Mouse (Mus musculus) ES-E14 (cell line): ENCODE measurements around the gene Zdhhc3. TPM values are rescaled to one million over a fixed set of nuclear protein-coding genes. Genes with fewer than 3 reads are reported as not detected.

Experiments used
- DNase-seq: peaks from one replicate; pipeline ENCODE4 v3.0.0-alpha.2; 2013; ENCODE audit warnings: low read depth, low spot score
- H3K27ac ChIP-seq: 2 replicates; pipeline ENCODE4 v1.5.1; 2012; ENCODE audit warnings: low read depth, mild to moderate bottlenecking, low read length, moderate library complexity, mixed read lengths; ENCODE audit not compliant: poor library complexity, insufficient read depth, severe bottlenecking
- H3K36me3 ChIP-seq: 2 replicates; pipeline ENCODE4 v1.6.1; 2012; ENCODE audit warnings: mild to moderate bottlenecking, low read length, moderate library complexity, mixed read lengths; ENCODE audit not compliant: control insufficient read depth, poor library complexity, insufficient read depth, severe bottlenecking
- H3K4me1 ChIP-seq, 2 experiments: fragments of 150-350 bp in 1 of 2; sonication (generic) in 1 of 2; 2 replicates each; pipeline ENCODE4 v1.6.1; 2012; ENCODE audit warnings: low read length in 2 of 2, mild to moderate bottlenecking in 1 of 2, mixed read lengths in 1 of 2; ENCODE audit not compliant: control insufficient read depth in 2 of 2, insufficient read depth in 2 of 2, poor library complexity in 1 of 2
- H3K4me3 ChIP-seq, 2 experiments: fragments of 150-350 bp in 1 of 2; sonication (generic) in 1 of 2; 2 replicates each; pipeline ENCODE4 v1.5.1; 2012; ENCODE audit warnings: low read length in 2 of 2, low read depth in 1 of 2, mild to moderate bottlenecking in 1 of 2, mixed read lengths in 1 of 2; ENCODE audit not compliant: insufficient read depth in 1 of 2, poor library complexity in 1 of 2, severe bottlenecking in 1 of 2
- H3K9ac ChIP-seq: 2 replicates; pipeline ENCODE4 v1.6.1; 2012; ENCODE audit warnings: low read depth, mild to moderate bottlenecking, low read length, mixed read lengths; ENCODE audit not compliant: poor library complexity, insufficient read depth, severe bottlenecking
- H3K9me3 ChIP-seq: fragments of 150-350 bp; sonication (generic); 2 replicates; pipeline ENCODE4 v1.6.1; 2012; ENCODE audit warnings: low read depth, mild to moderate bottlenecking, low read length; ENCODE audit not compliant: control insufficient read depth, insufficient read depth
- CHD2 ChIP-seq: IDR thresholded peaks from 2 replicates; pipeline ENCODE4 v1.6.1; 2014; ENCODE audit warnings: mild to moderate bottlenecking, low read depth, low read length, inconsistent platforms
- HCFC1 ChIP-seq: IDR thresholded peaks from 2 replicates; pipeline ENCODE4 v1.6.1; 2012; ENCODE audit warnings: low read length, inconsistent platforms, borderline replicate concordance; ENCODE audit not compliant: insufficient read depth
- MAFK ChIP-seq: IDR thresholded peaks from 2 replicates; pipeline ENCODE4 v1.6.1; 2014; ENCODE audit warnings: mild to moderate bottlenecking, low read depth, low read length, inconsistent platforms; ENCODE audit not compliant: insufficient read depth
- ZC3H11A ChIP-seq: IDR thresholded peaks from 2 replicates; pipeline ENCODE4 v1.6.1; 2012; ENCODE audit warnings: low read depth, mild to moderate bottlenecking, inconsistent platforms, low read length, borderline replicate concordance
- ZNF384 ChIP-seq: IDR thresholded peaks from 2 replicates; pipeline ENCODE4 v1.6.1; 2012; ENCODE audit warnings: low read depth, low read length, inconsistent platforms
- in situ Hi-C, 2 experiments: fragments of 600-800 bp; cut with MboI; formaldehyde crosslinking; loops; one replicate each; pipeline ENCODE4 v1.15.1; 2025; ENCODE audit warnings: low sequenced_read_pairs in 2 of 2, inconsistent platforms in 1 of 2; ENCODE audit not compliant: unreplicated experiment in 2 of 2
- total RNA-seq: library from RNA; depleted of rRNA; stranded (reverse); fragments of 300-350 nt; gene quantifications from 2 replicates; pipeline ENCODE4 v1.2.3, GENCODE M21; 2012

The Zdhhc3 gene
- total RNA-seq, 1 experiment = 36.6 TPM

GRCm38 (mm10) chr9:123138891-123139474 lies 26.0 kb upstream of the Zdhhc3 start:
- Histone ChIP-seq H3K4me3 (no peak overlapping the region), H3K27ac (no peak overlapping the region), H3K4me1 (no peaks in the 10 kb centered on the region; a peak in 1 of 4 replicates), H3K9me3 (peaks cover 9% of the 10 kb centered on the region; the same call in 1 of the 2 replicates), H3K9ac (no peak overlapping the region), H3K36me3 (peaks cover 29% of the 10 kb centered on the region)
- in situ Hi-C loops = no loop called here
- no peak for DNase-seq
- no peak for TF ChIP-seq ZC3H11A
- no peak for TF ChIP-seq HCFC1
- TF ChIP-seq CHD2 = no peak
- TF ChIP-seq ZNF384 = no peak
- TF ChIP-seq MAFK = no peak

- no peak overlapping the region for H3K4me3 ChIP-seq
- no peaks in the 10 kb centered on the region; a peak in 1 of 4 replicates for H3K4me1 ChIP-seq
- DNase-seq = no peak
- in situ Hi-C loops = no loop called here
- H3K36me3 ChIP-seq = peaks cover 38% of the 10 kb centered on the region
- no peak overlapping the region for H3K9ac ChIP-seq
- TF ChIP-seq CHD2 = no peak
- no peak for TF ChIP-seq HCFC1
- TF ChIP-seq ZC3H11A = no peak
- TF ChIP-seq ZNF384 = no peak
- no peak for TF ChIP-seq MAFK
- no peak overlapping the region for H3K27ac ChIP-seq
- H3K9me3 ChIP-seq = no peaks in the 10 kb centered on the region
Measured at GRCm38 (mm10) chr9:123136953-123137682, 24.1 kb upstream of the Zdhhc3 start.

GRCm38 (mm10) chr9:123132994-123133393 lies 20.0 kb upstream of the Zdhhc3 start:
- H3K9ac ChIP-seq = no peak overlapping the region
- no peak overlapping the region for H3K27ac ChIP-seq
- H3K36me3 ChIP-seq = peaks cover 56% of the 10 kb centered on the region
- no peaks in the 10 kb centered on the region for H3K9me3 ChIP-seq
- in situ Hi-C loops = no loop called here
- H3K4me1 ChIP-seq = no peaks in the 10 kb centered on the region; a peak in 1 of 4 replicates
- DNase-seq = no peak
- no peak for TF ChIP-seq ZNF384
- no peak for TF ChIP-seq ZC3H11A
- no peak for TF ChIP-seq MAFK
- no peak for TF ChIP-seq CHD2
- no peak for TF ChIP-seq HCFC1
- H3K4me3 ChIP-seq = no peak overlapping the region

- in situ Hi-C loops = no loop called here
- Histone ChIP-seq H3K36me3 (peaks cover 47% of the 10 kb centered on the region), H3K4me1 (no peaks in the 10 kb centered on the region), H3K4me3 (no peak overlapping the region), H3K9me3 (no peaks in the 10 kb centered on the region), H3K9ac (no peak overlapping the region), H3K27ac (no peak overlapping the region)
- no peak for DNase-seq
- no peak for TF ChIP-seq MAFK
- TF ChIP-seq HCFC1 = no peak
Measured at GRCm38 (mm10) chr9:123127663-123128062, 14.7 kb upstream of the Zdhhc3 start.
